Mouse (Mus musculus): Measurements from ENCODE around the gene Prkab2.
A peak's percentile ranks its signal among the peaks of the same experiment; 100 is the strongest.

Prkab2 gene

GRCm38 (mm10) chr3:97691443-97692017, 33.5 kb downstream of the Prkab2 start:
- DNase-seq (ENCODE audit: low spot score) = peak; percentile 45

- DNase-seq (ENCODE audit: low spot score) = no peak
These were observed 35.8 kb downstream of the Prkab2 start for GRCm38 (mm10) chr3:97693806-97694205.

- no peak for DNase-seq (ENCODE audit: low spot score)
These were observed 38.9 kb downstream of the Prkab2 start for GRCm38 (mm10) chr3:97696866-97697265.

GRCm38 (mm10) chr3:97697291-97697690, 39.3 kb downstream of the Prkab2 start:
- DNase-seq (ENCODE audit: low spot score) = no peak

- DNase-seq (ENCODE audit: low spot score) = no peak
These were observed 41.1 kb downstream of the Prkab2 start for GRCm38 (mm10) chr3:97699061-97699460.

GRCm38 (mm10) chr3:97701198-97701597, 43.2 kb downstream of the Prkab2 start:
- no peak for DNase-seq (ENCODE audit: low spot score)

GRCm38 (mm10) chr3:97702448-97703080, 44.6 kb downstream of the Prkab2 start:
- DNase-seq (ENCODE audit: low spot score) = no peak

- no peak for DNase-seq (ENCODE audit: low spot score)
These were observed 47.5 kb downstream of the Prkab2 start for GRCm38 (mm10) chr3:97705508-97705907.

GRCm38 (mm10) chr3:97706561-97706960, 48.6 kb downstream of the Prkab2 start:
- no peak for DNase-seq (ENCODE audit: low spot score)

- no peak for DNase-seq (ENCODE audit: low spot score)
These were observed 52.1 kb downstream of the Prkab2 start for GRCm38 (mm10) chr3:97710134-97710533.

- no peak for DNase-seq (ENCODE audit: low spot score)
These were observed 52.9 kb downstream of the Prkab2 start for GRCm38 (mm10) chr3:97710881-97711280.

- DNase-seq (ENCODE audit: low spot score) = no peak
These were observed 57.9 kb downstream of the Prkab2 start for GRCm38 (mm10) chr3:97715922-97716321.

- DNase-seq (ENCODE audit: low spot score) = no peak
These were observed 61.1 kb downstream of the Prkab2 start for GRCm38 (mm10) chr3:97719116-97719515.

Data from retina, embryonic 14.5 days (tissue).